Mouse (Mus musculus) midbrain, postnatal 0 days (tissue): ENCODE results near the gene Clnk. TPM values are rescaled to one million over a fixed set of nuclear protein-coding genes. Genes with fewer than 3 reads are reported as not detected.

Experiments
- ATAC-seq: fragments of 200-750 bp; cut with Nextera tagmentation; 2 replicates; pipeline ENCODE4 v1.8.0; 2017; ENCODE audit warnings: moderate number of reproducible peaks, mild to moderate bottlenecking, moderate TSS enrichment, moderate library complexity; ENCODE audit not compliant: low FRiP score
- DNase-seq: peaks from one replicate; pipeline ENCODE4 v3.0.0-alpha.2; 2015; ENCODE audit warnings: low spot score
- H3K27ac ChIP-seq: fragments of 300-500 bp; sonication (generic); 2 replicates; pipeline ENCODE4 v1.5.1; 2014; ENCODE audit warnings: low read depth, mild to moderate bottlenecking, low read length, mixed read lengths
- H3K27me3 ChIP-seq: fragments of 300-500 bp; sonication (generic); 2 replicates; pipeline ENCODE4 v1.6.1; 2014; ENCODE audit warnings: low read length, control low read depth, mixed read lengths; ENCODE audit not compliant: insufficient read depth
- H3K36me3 ChIP-seq: fragments of 300-500 bp; sonication (generic); 2 replicates; pipeline ENCODE4 v1.6.1; 2014; ENCODE audit warnings: low read length, control low read depth, mixed read lengths; ENCODE audit not compliant: insufficient read depth
- H3K4me1 ChIP-seq: fragments of 300-500 bp; sonication (generic); 2 replicates; pipeline ENCODE4 v1.6.1; 2014; ENCODE audit warnings: mild to moderate bottlenecking, control low read depth, antibody characterized with exemption, low read length, mixed read lengths; ENCODE audit not compliant: insufficient read depth
- H3K4me2 ChIP-seq: fragments of 300-500 bp; sonication (generic); 2 replicates; pipeline ENCODE4 v1.6.1; 2014; ENCODE audit warnings: low read depth, mild to moderate bottlenecking, low read length, mixed read lengths; ENCODE audit not compliant: poor library complexity, severe bottlenecking
- H3K4me3 ChIP-seq: fragments of 300-500 bp; sonication (generic); 2 replicates; pipeline ENCODE4 v1.5.1; 2014; ENCODE audit warnings: low read depth, mild to moderate bottlenecking, low read length, moderate library complexity
- H3K9ac ChIP-seq: fragments of 300-500 bp; sonication (generic); replicated peaks from 2 replicates; pipeline ENCODE4 v1.6.1; 2014; ENCODE audit warnings: mild to moderate bottlenecking, low read length, moderate library complexity, mixed read lengths; ENCODE audit not compliant: poor library complexity, severe bottlenecking
- H3K9me3 ChIP-seq: fragments of 300-500 bp; sonication (generic); 2 replicates; pipeline ENCODE4 v1.6.1; 2016; ENCODE audit warnings: low read length, control low read depth
- CTCF ChIP-seq: IDR thresholded peaks from 2 replicates; pipeline ENCODE4 v1.5.1; 2016; ENCODE audit warnings: antibody characterized with exemption, mild to moderate bottlenecking
- WGBS: fragments of 180-500 bp; shearing (Covaris S2); extraction: QIAGEN DNeasy Blood & Tissue Kit; methylation state at CpG from one replicate; pipeline ENCODE4 v1.1.7; 2014; 5-methylcytosine and 5-hydroxymethylcytosine counted together
- polyA plus RNA-seq: library from polyadenylated mRNA; unstranded; fragments of >200 nt; fragmentation: Nextera tagmentation; extraction: Ambion mirVana; gene quantifications from 2 replicates; pipeline ENCODE4 v1.2.1, GENCODE M21; 2015
- total RNA-seq: library from RNA; depleted of rRNA; stranded (reverse); fragments of >200 nt; gene quantifications from 2 replicates; pipeline ENCODE4 v1.2.3, GENCODE M21; 2014

The Clnk gene
- total and polyA plus RNA-seq, 2 experiments from 2014 or later: 0.11 TPM; not detected in 1

DNA sequence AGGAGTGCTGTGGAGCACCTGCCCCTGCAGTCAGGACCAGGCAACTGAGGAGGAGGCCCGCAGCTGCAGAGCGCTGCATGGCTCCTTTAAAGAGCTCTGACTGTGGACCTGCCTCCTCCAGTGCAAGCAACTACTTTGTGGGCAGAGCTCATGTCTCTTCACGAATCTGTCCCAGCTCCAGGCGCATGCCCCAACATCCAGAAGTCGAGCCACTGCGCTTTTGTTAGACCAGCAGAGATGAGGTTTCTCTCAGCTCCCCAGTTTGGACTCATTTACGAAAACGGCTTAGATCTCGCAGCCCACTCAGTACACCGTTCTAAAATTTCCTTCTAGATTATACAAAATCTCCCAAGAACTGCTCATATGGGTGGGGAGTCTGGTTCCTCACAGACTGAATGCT is 101.1 kb downstream of the Clnk start:
- no peak overlapping the region for H3K9ac ChIP-seq

GRCm38 (mm10) chr5:38754950-38755349 is 121.7 kb downstream of the Clnk start:
- ATAC-seq (no peak), DNase-seq (peak; percentile 22)
- H3K27ac ChIP-seq: no peak overlapping the region
- no peak overlapping the region for H3K4me3 ChIP-seq
- H3K27me3 ChIP-seq: no peaks in the 10 kb centered on the region
- H3K9ac ChIP-seq: no peak overlapping the region
- no peak overlapping the region for H3K4me2 ChIP-seq
- TF ChIP-seq CTCF: peak; percentile 73
- H3K9me3 ChIP-seq: no peaks in the 10 kb centered on the region
- no peaks in the 10 kb centered on the region for H3K36me3 ChIP-seq
- 18% methylated on average over 3 of the region's 3 CpGs for WGBS
- H3K4me1 ChIP-seq: no peaks in the 10 kb centered on the region

More for the DNA sequence above, 101.1 kb downstream of the Clnk start:
- no peak for TF ChIP-seq CTCF
- Histone ChIP-seq H3K4me2 (no peak overlapping the region), H3K27ac (no peak overlapping the region), H3K27me3 (no peaks in the 10 kb centered on the region), H3K36me3 (no peaks in the 10 kb centered on the region), H3K4me3 (no peak overlapping the region), H3K4me1 (no peaks in the 10 kb centered on the region), H3K9me3 (no peaks in the 10 kb centered on the region)
- 72% methylated on average over 10 of the region's 10 CpGs for WGBS
- ATAC-seq: no peak
- DNase-seq: no peak

- Histone ChIP-seq H3K27ac (no peak overlapping the region), H3K9me3 (no peaks in the 10 kb centered on the region), H3K4me2 (no peak overlapping the region), H3K4me1 (no peaks in the 10 kb centered on the region), H3K36me3 (no peaks in the 10 kb centered on the region), H3K4me3 (no peak overlapping the region), H3K27me3 (no peaks in the 10 kb centered on the region), H3K9ac (no peak overlapping the region)
- DNase-seq: no peak
- no peak for ATAC-seq
- whole genome bisulfite sequencing: 15% methylated on average over 4 of the region's 4 CpGs
- TF ChIP-seq CTCF: no peak
These were observed 123.9 kb downstream of the Clnk start for GRCm38 (mm10) chr5:38752749-38753148.

- Histone ChIP-seq H3K4me2 (no peak overlapping the region), H3K4me3 (no peak overlapping the region), H3K9me3 (no peaks in the 10 kb centered on the region), H3K27ac (no peak overlapping the region), H3K4me1 (no peaks in the 10 kb centered on the region), H3K9ac (no peak overlapping the region), H3K36me3 (no peaks in the 10 kb centered on the region), H3K27me3 (no peaks in the 10 kb centered on the region)
- no peak for ATAC-seq
- TF ChIP-seq CTCF: no peak
- WGBS: 76% methylated on average over 11 of the region's 11 CpGs
- DNase-seq: no peak
These were observed 167.6 kb downstream of the Clnk start for GRCm38 (mm10) chr5:38708940-38709581.

DNA sequence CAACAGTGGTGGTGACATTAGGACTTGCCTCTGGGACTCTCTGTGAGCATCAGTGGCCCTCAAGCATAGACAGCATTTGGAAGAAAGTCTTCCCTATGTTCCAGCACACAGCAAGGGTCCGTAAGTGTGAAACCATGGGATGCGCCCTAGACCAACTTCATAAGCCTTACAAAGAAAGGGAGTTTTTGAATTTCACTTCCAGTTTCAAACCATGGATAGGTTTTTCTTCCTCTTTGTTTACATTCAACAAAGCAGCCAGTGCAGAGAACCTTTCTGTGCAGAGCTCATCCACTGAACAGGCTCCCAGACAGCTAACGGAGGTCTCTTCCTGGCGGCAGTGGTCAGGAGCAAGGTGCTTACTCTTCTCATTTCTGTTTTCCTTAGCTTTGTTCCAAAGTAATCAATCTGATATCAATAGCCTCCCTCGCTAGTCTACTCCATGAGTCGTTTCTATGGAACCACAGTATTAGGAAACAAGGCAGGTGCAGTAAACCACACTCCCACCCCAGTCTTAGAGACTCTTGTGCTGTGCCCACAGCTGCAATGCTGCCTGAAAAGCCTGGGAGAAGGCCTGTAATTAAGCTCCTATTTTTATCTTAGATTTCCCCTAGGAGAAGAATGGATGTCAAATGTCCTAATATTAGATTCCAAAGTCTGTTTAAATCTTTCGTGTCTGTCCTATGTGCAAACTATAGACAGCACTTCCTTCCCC is 169.1 kb downstream of the Clnk start:
- Histone ChIP-seq H3K4me1 (no peaks in the 10 kb centered on the region), H3K27ac (no peak overlapping the region), H3K9me3 (no peaks in the 10 kb centered on the region), H3K4me2 (no peak overlapping the region), H3K27me3 (no peaks in the 10 kb centered on the region), H3K9ac (no peak overlapping the region), H3K36me3 (no peaks in the 10 kb centered on the region), H3K4me3 (no peak overlapping the region)
- ATAC-seq (no peak), DNase-seq (no peak)
- no peak for TF ChIP-seq CTCF
- WGBS: 76% methylated on average over 7 of the region's 7 CpGs

- no peak for DNase-seq
- Histone ChIP-seq H3K36me3 (no peaks in the 10 kb centered on the region), H3K4me3 (no peak overlapping the region), H3K9me3 (no peaks in the 10 kb centered on the region), H3K9ac (no peak overlapping the region), H3K4me1 (no peaks in the 10 kb centered on the region), H3K27me3 (no peaks in the 10 kb centered on the region), H3K27ac (no peak overlapping the region), H3K4me2 (no peak overlapping the region)
- no peak for ATAC-seq
- no peak for TF ChIP-seq CTCF
- WGBS: 88% methylated on average over 6 of the region's 6 CpGs
These were observed 173.7 kb downstream of the Clnk start for GRCm38 (mm10) chr5:38702941-38703340.
